In genomic region chr8:25443552-25443951, GRCm38 (mm10) we compare ENCODE assay signal across 18 mouse cellular contexts.
"Had no signal": no experiment of that assay in that cellular context is flagged by ENCODE, and none has a peak within 500 bp of the region (broad histone marks: within the 10 kb centered on the region; RNA-seq: fewer than 3 reads in every experiment).

No protein-coding gene starts in this region.

- H3K4me2 ChIP-seq: lung, embryonic 14.5 days; midbrain, embryonic 13.5 days; midbrain, embryonic 15.5 days; neural tube, embryonic 13.5 days; neural tube, embryonic 15.5 days had no signal

- H3K4me1 ChIP-seq: midbrain, embryonic 15.5 days had no signal

- DNase-seq: lung, adult 18-20 months; lung, embryonic 14.5 days; lung, postnatal 10 days; retina, postnatal 1 day; right cerebral cortex, adult 18-20 months; right cerebral cortex, postnatal 25 days; right cerebral cortex, postnatal 4 days; spleen, adult 18-20 months; thymus, adult 2 months; thymus, postnatal 25 days; thymus, postnatal 4 days had no signal

- H3K9ac ChIP-seq: liver, embryonic 14.5 days; lung, embryonic 14.5 days; midbrain, embryonic 13.5 days; midbrain, embryonic 15.5 days; neural tube, embryonic 13.5 days; neural tube, embryonic 15.5 days had no signal

- H3K9me3 ChIP-seq: midbrain, embryonic 10.5 days; midbrain, embryonic 13.5 days; midbrain, embryonic 15.5 days; neural tube, embryonic 13.5 days; neural tube, embryonic 15.5 days had no signal

- ATAC-seq: midbrain, embryonic 13.5 days; midbrain, embryonic 15.5 days had no signal

- H3K36me3 ChIP-seq: midbrain, embryonic 10.5 days; midbrain, embryonic 13.5 days; midbrain, embryonic 15.5 days; neural tube, embryonic 13.5 days; neural tube, embryonic 15.5 days had no signal

- H3K4me3 ChIP-seq: midbrain, embryonic 10.5 days; midbrain, embryonic 13.5 days; midbrain, embryonic 15.5 days; myocyte; neural tube, embryonic 13.5 days; neural tube, embryonic 15.5 days had no signal

- H3K27me3 ChIP-seq: midbrain, embryonic 13.5 days; midbrain, embryonic 15.5 days; neural tube, embryonic 15.5 days had no signal

- H3K27ac ChIP-seq: liver, embryonic 14.5 days; midbrain, embryonic 10.5 days; midbrain, embryonic 13.5 days; midbrain, embryonic 15.5 days; neural tube, embryonic 13.5 days; neural tube, embryonic 15.5 days had no signal
